Mouse (Mus musculus): ENCODE data around the gene Cecr2. TPM values are rescaled to one million over a fixed set of nuclear protein-coding genes. Genes with fewer than 3 reads are reported as not detected.

Gene Cecr2
- polyA plus RNA-seq, 1 experiment from 2014 or later = 3.9 TPM

DNA sequence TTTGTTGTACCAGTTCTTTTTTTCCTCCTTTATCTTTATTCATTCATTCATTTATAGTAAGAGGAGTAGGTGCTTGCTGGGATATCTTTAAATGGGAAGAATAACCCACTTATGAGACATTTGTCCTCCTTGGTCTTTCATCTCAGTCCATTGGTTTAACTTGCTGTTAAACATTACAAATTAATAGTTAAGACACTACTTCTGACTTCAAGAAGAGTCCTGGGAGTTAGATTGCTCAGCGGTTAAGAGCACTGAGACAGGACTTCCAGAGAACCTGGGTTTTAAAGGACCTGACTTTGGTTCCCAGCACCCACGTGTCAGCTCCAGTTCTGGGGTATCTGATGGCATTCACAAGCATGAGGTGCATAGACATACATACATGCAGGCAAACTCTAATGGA, 80.2 kb downstream of the Cecr2 start:
- no peak overlapping the region for H3K4me2 ChIP-seq (replicated peaks; ENCODE audit: low read depth, low read length)
- 78% methylated on average over 2 of the region's 2 CpGs for WGBS
- no peak for TF ChIP-seq CTCF (IDR thresholded peaks at IDR 0.05)
- TF ChIP-seq EP300 (IDR thresholded peaks at IDR 0.05) = no peak
- no peak overlapping the region for H3K27ac ChIP-seq (ENCODE audit: low read length)
- H3K36me3 ChIP-seq (ENCODE audit: insufficient read depth, low read length) = no peaks in the 10 kb centered on the region
- DNase-seq (ENCODE audit: low spot score) = no peak
- H3K4me3 ChIP-seq (ENCODE audit: low read depth, low read length) = no peak overlapping the region
- H3K4me1 ChIP-seq (ENCODE audit: insufficient read depth, low read depth, low read length) = no peaks in the 10 kb centered on the region
- no peak for ATAC-seq
- no peaks in the 10 kb centered on the region for H3K9me3 ChIP-seq (ENCODE audit: low read length)
- no peaks in the 10 kb centered on the region for H3K27me3 ChIP-seq (replicated peaks; ENCODE audit: insufficient read depth, low read length)
- no peak overlapping the region for H3K9ac ChIP-seq (replicated peaks; ENCODE audit: low read depth)

DNA sequence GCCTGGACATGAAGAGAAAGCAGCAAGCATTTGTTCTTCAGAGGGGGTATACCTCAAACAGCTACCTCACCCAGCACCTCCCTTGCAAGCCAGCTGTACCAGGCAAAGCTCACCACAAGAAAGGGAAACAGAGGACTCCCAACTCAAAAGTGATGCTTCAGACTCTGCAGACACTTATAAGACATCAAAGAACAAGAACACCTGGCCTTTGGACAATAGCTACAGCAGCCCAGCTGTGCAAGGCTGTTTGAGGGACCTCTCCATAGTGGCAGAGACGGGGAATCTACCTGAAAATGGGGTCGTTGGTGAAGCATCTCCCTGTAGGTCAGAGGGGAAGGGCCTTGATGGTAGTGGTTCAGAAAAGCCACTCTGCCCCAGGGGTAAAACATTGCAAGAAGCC, 95.0 kb downstream of the Cecr2 start:
- H3K27me3 ChIP-seq (replicated peaks; ENCODE audit: insufficient read depth, low read length) = no peaks in the 10 kb centered on the region
- DNase-seq (ENCODE audit: low spot score) (no peak), ATAC-seq (no peak)
- no peaks in the 10 kb centered on the region for H3K4me1 ChIP-seq (ENCODE audit: insufficient read depth, low read depth, low read length)
- no peak overlapping the region for H3K4me3 ChIP-seq (ENCODE audit: low read depth, low read length)
- H3K27ac ChIP-seq (ENCODE audit: low read length) = no peak overlapping the region
- WGBS = 82% methylated on average over 2 of the region's 2 CpGs
- H3K4me2 ChIP-seq (replicated peaks; ENCODE audit: low read depth, low read length) = no peak overlapping the region
- H3K36me3 ChIP-seq (ENCODE audit: insufficient read depth, low read length) = peaks cover 19% of the 10 kb centered on the region
- H3K9ac ChIP-seq (replicated peaks; ENCODE audit: low read depth) = no peak overlapping the region
- TF ChIP-seq CTCF (IDR thresholded peaks at IDR 0.05) (no peak), EP300 (IDR thresholded peaks at IDR 0.05) (no peak)
- no peaks in the 10 kb centered on the region for H3K9me3 ChIP-seq (ENCODE audit: low read length)

DNA sequence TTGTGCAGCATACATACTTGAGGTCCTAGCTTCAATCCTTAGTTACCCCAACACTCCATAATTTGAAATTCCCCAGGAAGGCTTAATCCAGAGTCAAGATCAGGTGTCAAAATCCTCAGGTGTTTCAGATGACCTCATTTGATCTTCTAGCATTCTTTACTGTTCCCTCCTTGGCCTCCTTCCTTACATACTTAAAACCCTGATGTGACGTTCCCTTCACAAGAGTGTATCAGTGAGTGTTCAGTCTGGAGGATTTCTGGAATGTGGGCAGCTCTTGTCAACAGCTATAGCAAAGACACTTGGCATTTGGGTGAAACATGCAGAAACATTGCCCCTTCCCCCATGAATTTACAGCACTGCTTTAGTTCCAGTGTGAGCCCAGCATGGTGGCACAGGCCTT, 103.8 kb downstream of the Cecr2 start:
- DNase-seq (ENCODE audit: low spot score) = peak; percentile 79
- ATAC-seq = peak; percentile 90
- Histone ChIP-seq H3K4me1 (ENCODE audit: insufficient read depth, low read depth, low read length) (no peaks in the 10 kb centered on the region), H3K4me2 (replicated peaks; ENCODE audit: low read depth, low read length) (no peak overlapping the region), H3K27ac (ENCODE audit: low read length) (0 out of 2 replicates have a peak overlapping the region, but pooled peaks have one; percentile 14), H3K27me3 (replicated peaks; ENCODE audit: insufficient read depth, low read length) (no peaks in the 10 kb centered on the region), H3K9me3 (ENCODE audit: low read length) (no peaks in the 10 kb centered on the region), H3K36me3 (ENCODE audit: insufficient read depth, low read length) (no peaks in the 10 kb centered on the region), H3K9ac (replicated peaks; ENCODE audit: low read depth) (no peak overlapping the region), H3K4me3 (ENCODE audit: low read depth, low read length) (no peak overlapping the region)
- 57% methylated on average over 1 of the region's 1 CpGs for WGBS
- TF ChIP-seq CTCF (IDR thresholded peaks at IDR 0.05) (no peak), EP300 (IDR thresholded peaks at IDR 0.05) (peak; percentile 95)

DNA sequence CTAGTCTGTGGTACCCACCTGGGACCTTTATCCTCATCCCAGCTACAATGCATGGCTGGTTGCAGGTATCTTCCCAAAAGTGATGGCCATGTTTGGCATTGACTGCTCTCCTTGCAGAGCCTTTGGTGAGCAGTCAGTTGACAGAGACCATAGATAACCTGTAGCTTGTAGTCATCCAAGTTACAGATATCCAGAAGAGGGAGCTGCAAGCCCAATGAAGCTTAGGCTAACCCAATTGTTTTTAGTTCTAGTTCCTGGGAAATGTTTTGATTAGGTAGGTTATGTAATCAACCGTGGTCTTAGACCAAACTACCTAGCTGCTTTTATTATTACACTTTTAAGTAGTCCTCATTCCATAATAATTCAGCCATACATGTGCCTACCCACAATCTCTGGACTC, 105.2 kb downstream of the Cecr2 start:
- H3K36me3 ChIP-seq (ENCODE audit: insufficient read depth, low read length) = no peaks in the 10 kb centered on the region
- no peak overlapping the region for H3K4me2 ChIP-seq (replicated peaks; ENCODE audit: low read depth, low read length)
- H3K27me3 ChIP-seq (replicated peaks; ENCODE audit: insufficient read depth, low read length) = no peaks in the 10 kb centered on the region
- TF ChIP-seq EP300 (IDR thresholded peaks at IDR 0.05) = no peak
- TF ChIP-seq CTCF (IDR thresholded peaks at IDR 0.05) = peak; percentile 34
- 60% methylated on average over 1 of the region's 1 CpGs for WGBS
- no peaks in the 10 kb centered on the region for H3K4me1 ChIP-seq (ENCODE audit: insufficient read depth, low read depth, low read length)
- H3K27ac ChIP-seq (ENCODE audit: low read length) = no peak overlapping the region
- ATAC-seq = no peak
- H3K9me3 ChIP-seq (ENCODE audit: low read length) = no peaks in the 10 kb centered on the region
- H3K4me3 ChIP-seq (ENCODE audit: low read depth, low read length) = no peak overlapping the region
- H3K9ac ChIP-seq (replicated peaks; ENCODE audit: low read depth) = no peak overlapping the region
- no peak for DNase-seq (ENCODE audit: low spot score)

DNA sequence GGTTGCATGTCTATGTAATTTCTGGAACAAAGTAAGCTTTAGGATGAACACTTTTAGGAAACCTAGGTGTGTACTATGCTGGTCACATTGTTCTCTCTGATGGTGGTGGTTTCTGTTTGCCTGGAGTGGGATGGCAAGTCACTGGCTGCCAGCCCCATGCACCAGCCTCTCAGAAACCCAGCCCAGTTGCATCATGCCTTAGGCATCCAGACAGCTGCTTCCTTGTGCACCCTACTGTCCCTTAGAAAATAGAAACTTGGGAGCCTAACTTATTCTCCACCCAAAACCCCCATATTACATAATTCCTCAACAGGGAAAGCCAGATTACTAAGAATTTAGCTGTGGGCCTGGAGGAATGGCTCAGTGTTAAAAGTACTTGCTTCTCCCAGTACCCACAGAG, 105.9 kb downstream of the Cecr2 start:
- H3K9ac ChIP-seq (replicated peaks; ENCODE audit: low read depth) = no peak overlapping the region
- no peak overlapping the region for H3K4me2 ChIP-seq (replicated peaks; ENCODE audit: low read depth, low read length)
- H3K36me3 ChIP-seq (ENCODE audit: insufficient read depth, low read length) = no peaks in the 10 kb centered on the region
- DNase-seq (ENCODE audit: low spot score) (peak; percentile 39), ATAC-seq (peak; percentile 47)
- H3K4me3 ChIP-seq (ENCODE audit: low read depth, low read length) = no peak overlapping the region
- TF ChIP-seq EP300 (IDR thresholded peaks at IDR 0.05) (0 out of 2 replicates have a peak, but pooled peaks have one; percentile 22), CTCF (IDR thresholded peaks at IDR 0.05) (no peak)
- H3K9me3 ChIP-seq (ENCODE audit: low read length) = no peaks in the 10 kb centered on the region
- H3K27me3 ChIP-seq (replicated peaks; ENCODE audit: insufficient read depth, low read length) = no peaks in the 10 kb centered on the region
- 0 out of 2 replicates have a peak overlapping the region, but pooled peaks have one; percentile 1 for H3K27ac ChIP-seq (ENCODE audit: low read length)
- H3K4me1 ChIP-seq (ENCODE audit: insufficient read depth, low read depth, low read length) = no peaks in the 10 kb centered on the region

DNA sequence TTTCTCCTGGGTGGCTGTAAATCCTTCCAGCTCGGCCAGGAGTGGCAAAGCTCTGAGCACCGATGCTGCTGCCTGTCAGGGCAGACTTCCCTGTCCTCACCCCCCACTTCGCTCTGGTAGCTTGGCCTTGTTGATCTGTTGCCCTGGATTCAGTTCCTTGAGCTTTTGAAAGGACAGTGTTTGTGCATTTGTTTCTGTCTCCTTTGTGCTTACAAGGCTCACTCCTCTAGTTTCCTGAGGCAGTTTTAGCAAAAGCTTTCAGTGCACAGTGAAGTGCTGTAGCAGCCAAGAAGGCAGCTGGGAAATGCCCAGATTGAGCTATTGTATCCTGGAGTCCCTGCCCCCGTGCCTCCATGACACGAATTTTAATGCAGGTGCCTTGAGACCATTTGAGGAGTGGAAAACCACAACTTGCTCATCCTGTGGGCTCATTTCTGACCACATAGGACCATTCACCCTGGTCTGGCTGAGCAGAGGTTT, 107.0 kb downstream of the Cecr2 start, which contains the start of gene Slc25a18:
Slc25a18 (plus strand) TSS at position 430 of the 480 bp plus-strand sequence.
- Histone ChIP-seq H3K9me3 (ENCODE audit: low read length) (no peaks in the 10 kb centered on the region), H3K4me2 (replicated peaks; ENCODE audit: low read depth, low read length) (no peak within 1 kb of the TSS), H3K9ac (replicated peaks; ENCODE audit: low read depth) (no peak within 1 kb of the TSS), H3K4me3 (ENCODE audit: low read depth, low read length) (no peak within 1 kb of the TSS), H3K4me1 (ENCODE audit: insufficient read depth, low read depth, low read length) (no peaks in the 10 kb centered on the region), H3K27me3 (replicated peaks; ENCODE audit: insufficient read depth, low read length) (no peaks in the 10 kb centered on the region), H3K36me3 (ENCODE audit: insufficient read depth, low read length) (no peaks in the 10 kb centered on the region), H3K27ac (ENCODE audit: low read length) (0 out of 2 replicates have a peak within 1 kb of the TSS, but pooled peaks have one; percentile 1)
- TF ChIP-seq EP300 (IDR thresholded peaks at IDR 0.05) = no peak
- TF ChIP-seq CTCF (IDR thresholded peaks at IDR 0.05) = no peak
- ATAC-seq (no peak), DNase-seq (ENCODE audit: low spot score) (no peak)
- WGBS = 63% methylated on average over 5 of the region's 5 CpGs

DNA sequence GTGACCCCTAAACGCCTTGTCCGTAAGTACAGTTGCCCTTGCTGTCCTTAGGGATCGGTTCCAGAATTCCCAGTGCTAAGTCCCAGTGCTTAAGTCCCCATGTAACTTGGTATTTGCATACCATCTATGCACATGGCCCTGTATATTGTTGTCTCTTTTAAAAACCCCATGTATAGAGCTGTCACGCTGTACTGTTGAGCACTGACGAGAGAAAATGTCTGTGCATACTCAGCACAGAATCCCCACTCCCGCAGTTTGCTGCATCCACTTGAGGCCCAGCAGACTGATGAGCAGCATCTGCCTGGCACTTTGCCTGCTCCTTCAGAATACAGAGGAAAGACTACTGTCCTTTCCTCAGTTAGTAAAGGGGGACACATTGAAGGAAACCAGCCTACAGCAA, 107.6 kb downstream of the Cecr2 start:
- no peaks in the 10 kb centered on the region for H3K9me3 ChIP-seq (ENCODE audit: low read length)
- H3K9ac ChIP-seq (replicated peaks; ENCODE audit: low read depth) = no peak overlapping the region
- DNase-seq (ENCODE audit: low spot score) = no peak
- H3K36me3 ChIP-seq (ENCODE audit: insufficient read depth, low read length) = no peaks in the 10 kb centered on the region
- no peak overlapping the region for H3K27ac ChIP-seq (ENCODE audit: low read length)
- 81% methylated on average over 6 of the region's 6 CpGs for WGBS
- TF ChIP-seq CTCF (IDR thresholded peaks at IDR 0.05) = no peak
- TF ChIP-seq EP300 (IDR thresholded peaks at IDR 0.05) = no peak
- no peak overlapping the region for H3K4me2 ChIP-seq (replicated peaks; ENCODE audit: low read depth, low read length)
- no peak overlapping the region for H3K4me3 ChIP-seq (ENCODE audit: low read depth, low read length)
- H3K4me1 ChIP-seq (ENCODE audit: insufficient read depth, low read depth, low read length) = no peaks in the 10 kb centered on the region
- ATAC-seq = no peak
- no peaks in the 10 kb centered on the region for H3K27me3 ChIP-seq (replicated peaks; ENCODE audit: insufficient read depth, low read length)

Data from lung, postnatal 0 days (tissue).